In genomic region chr12:54105531-54105930, GRCm38 (mm10) we compare ENCODE assay signal across 13 mouse cellular contexts.
DNase-seq lines count a peak whose midpoint lies in the region; ATAC-seq and TF ChIP-seq lines count a peak whose summit lies in the region.
"Had no signal": no experiment of that assay in that cellular context is flagged by ENCODE, and none has a peak within 500 bp of the region (broad histone marks: within the 10 kb centered on the region; RNA-seq: fewer than 3 reads in every experiment).

No protein-coding gene starts in this region.

- TF ChIP-seq RAD21 in CH12.LX (IDR thresholded peaks at IDR 0.05; ENCODE audit: low read depth, low read length): peak; percentile 49

- H3K4me3 ChIP-seq in forebrain, postnatal 0 days (ENCODE audit: low read depth, low read length): no peak overlapping the region
- no peak overlapping the region for H3K4me3 ChIP-seq in forebrain, embryonic 10.5 days
- H3K4me3 ChIP-seq in CH12.LX (replicated peaks in 1 of 3; ENCODE audit: low read depth in 2 of 3, low read length in 2 of 3, poor library complexity in 1 of 3): no peak overlapping the region
- H3K4me3 ChIP-seq: embryonic facial prominence, embryonic 12.5 days; hindbrain, embryonic 15.5 days had no signal

- no peak overlapping the region for H3K4me2 ChIP-seq in forebrain, postnatal 0 days (ENCODE audit: low read depth)
- no peak overlapping the region for H3K4me2 ChIP-seq in CH12.LX (ENCODE audit: insufficient read depth, low read depth, poor library complexity, severe bottlenecking)
- H3K4me2 ChIP-seq: embryonic facial prominence, embryonic 12.5 days; hindbrain, embryonic 15.5 days had no signal

- H3K4me1 ChIP-seq in forebrain, postnatal 0 days (ENCODE audit: insufficient read depth): no peaks in the 10 kb centered on the region
- no peaks in the 10 kb centered on the region for H3K4me1 ChIP-seq in forebrain, embryonic 10.5 days
- H3K4me1 ChIP-seq in CH12.LX (ENCODE audit: control insufficient read depth in 1 of 2, insufficient read depth in 2 of 2): peaks cover 4 to 17% of the 10 kb centered on the region in 2 experiments; a peak in 3 of 4 replicates
- H3K4me1 ChIP-seq: embryonic facial prominence, embryonic 12.5 days; hindbrain, embryonic 15.5 days had no signal

- no peak overlapping the region for H3K9ac ChIP-seq in forebrain, postnatal 0 days
- no peak overlapping the region for H3K9ac ChIP-seq in CH12.LX (ENCODE audit: insufficient read depth, low read depth)
- H3K9ac ChIP-seq: embryonic facial prominence, embryonic 12.5 days; hindbrain, embryonic 15.5 days had no signal

- no peak for ATAC-seq in forebrain, postnatal 0 days
- ATAC-seq in common myeloid progenitor, adult 5-6 weeks (replicated peaks; ENCODE audit: low read depth, poor library complexity, severe bottlenecking): peak; percentile 52

- no peak for TF ChIP-seq EP300 in CH12.LX (IDR thresholded peaks at IDR 0.05; ENCODE audit: low read length)

- dilution Hi-C loops in CH12.LX (cut with MboI; ENCODE audit: extremely low pct_ligation_motif_present, extremely low pct_unique_long_range_greater_than_20kb, low sequenced_read_pairs): no loop called here

- H3K27ac ChIP-seq in forebrain, postnatal 0 days (ENCODE audit: low read depth, low read length): no peak overlapping the region
- H3K27ac ChIP-seq in forebrain, embryonic 10.5 days: no peak overlapping the region
- H3K27ac ChIP-seq in CH12.LX (ENCODE audit: insufficient read depth, low read depth): no peak overlapping the region
- H3K27ac ChIP-seq: embryonic facial prominence, embryonic 12.5 days; hindbrain, embryonic 15.5 days had no signal

- no peaks in the 10 kb centered on the region for H3K79me2 ChIP-seq in CH12.LX (replicated peaks; ENCODE audit: control insufficient read depth, extremely low read depth, insufficient read depth, poor library complexity, severe bottlenecking)

- TF ChIP-seq POLR2A in CH12.LX (IDR thresholded peaks at IDR 0.05; ENCODE audit: low read depth, low read length): no peak

- H3K36me3 ChIP-seq in forebrain, postnatal 0 days (ENCODE audit: insufficient read depth): no peaks in the 10 kb centered on the region; the same call in 1 of the 2 replicates
- H3K36me3 ChIP-seq in forebrain, embryonic 10.5 days (replicated peaks): no peaks in the 10 kb centered on the region
- no peaks in the 10 kb centered on the region for H3K36me3 ChIP-seq in CH12.LX (replicated peaks in 1 of 2; ENCODE audit: control insufficient read depth in 1 of 2, insufficient read depth in 1 of 2, low read length in 1 of 2)
- H3K36me3 ChIP-seq: embryonic facial prominence, embryonic 12.5 days; hindbrain, embryonic 15.5 days had no signal

- no peaks in the 10 kb centered on the region for H3K27me3 ChIP-seq in forebrain, postnatal 0 days (ENCODE audit: insufficient read depth, low read length)
- H3K27me3 ChIP-seq in forebrain, embryonic 10.5 days (ENCODE audit: poor library complexity, severe bottlenecking): no peaks in the 10 kb centered on the region
- no peaks in the 10 kb centered on the region for H3K27me3 ChIP-seq in CH12.LX (replicated peaks)
- H3K27me3 ChIP-seq: embryonic facial prominence, embryonic 12.5 days; hindbrain, embryonic 15.5 days had no signal

- WGBS in forebrain, postnatal 0 days: 55% methylated on average over 5 of the region's 5 CpGs
- WGBS in forebrain, embryonic 10.5 days: 76% methylated on average over 5 of the region's 5 CpGs

- no peaks in the 10 kb centered on the region for H3K9me3 ChIP-seq in forebrain, postnatal 0 days (ENCODE audit: low read length)
- H3K9me3 ChIP-seq in forebrain, embryonic 10.5 days: no peaks in the 10 kb centered on the region
- H3K9me3 ChIP-seq in CH12.LX (replicated peaks; ENCODE audit: low read length): no peaks in the 10 kb centered on the region
- H3K9me3 ChIP-seq: embryonic facial prominence, embryonic 12.5 days; hindbrain, embryonic 15.5 days had no signal

- in situ Hi-C loops in CH12.LX (cut with MboI; ENCODE audit: low pct_ligation_motif_present, low pct_unique_long_range_greater_than_20kb, low sequenced_read_pairs): loop anchor here (10.0 kb wide), 2 partner anchors 99 to 239 kb away; partner anchors contain the start of gene Egln3

- DNase-seq in forebrain, postnatal 0 days: peak; percentile 68
- no peak for DNase-seq in forebrain, embryonic 10.5 days (ENCODE audit: extremely low spot score, low spot score)
- peak; percentile 13 for DNase-seq in layer of hippocampus, adult 9-10 months (ENCODE audit: low spot score)
- no peak for DNase-seq in layer of hippocampus, postnatal 10 days (ENCODE audit: low spot score in 2 of 2)
- no peak for DNase-seq in CH12.LX (ENCODE audit: extremely low read depth)
- no peak for DNase-seq in cerebellum, adult 11-12 months
- DNase-seq in adrenal gland, adult 2 months: no peak
- DNase-seq: adrenal gland, postnatal 36 days; left cerebral cortex, postnatal 4 days; thymus, adult 18-20 months had no signal

- TF ChIP-seq CTCF in forebrain, postnatal 0 days (IDR thresholded peaks at IDR 0.05; ENCODE audit: low read depth): peak; percentile 61
- peak in 1 of 2 experiments; percentile 53; a peak in 2 of 4 replicates for TF ChIP-seq CTCF in CH12.LX (conservative IDR thresholded peaks at IDR 0.05 in 1 of 2, IDR thresholded peaks at IDR 0.05 in 1 of 2; ENCODE audit: low read depth in 2 of 2, low read length in 2 of 2)

TF ChIP-seq in CH12.LX, 34 proteins besides CTCF, POLR2A, EP300 and RAD21:
- no peak for TF ChIP-seq ETS1 (conservative IDR thresholded peaks at IDR 0.05; ENCODE audit: low read depth, low read length)
- peak; percentile 91 for TF ChIP-seq MAFK (IDR thresholded peaks at IDR 0.05; ENCODE audit: insufficient replicate concordance, low read length)
- TF ChIP-seq SMC3 (IDR thresholded peaks at IDR 0.05; ENCODE audit: low read depth, low read length): peak; percentile 37
- TF ChIP-seq ZNF384 (IDR thresholded peaks at IDR 0.05; ENCODE audit: low read depth, low read length): peak; percentile 25; the same call in 1 of the 2 replicates
- TF ChIP-seq TBP (conservative IDR thresholded peaks at IDR 0.05; ENCODE audit: low read depth, low read length): no peak

Comparison
In these comparisons a context has a peak if more than half of its experiments do, and no peak if none do; other contexts are left out.
1. DNase-seq: peak in forebrain, postnatal 0 days (single experiment) and layer of hippocampus, adult 9-10 months (single experiment); none in forebrain, embryonic 10.5 days (single experiment), layer of hippocampus, postnatal 10 days (0 of 2), CH12.LX (single experiment), cerebellum, adult 11-12 months (single experiment) and adrenal gland, adult 2 months (single experiment).